Mouse (Mus musculus) brown adipose tissue, adult 24 weeks (tissue): ENCODE data around the gene Fcmr. TPM values are rescaled to one million over a fixed set of nuclear protein-coding genes. Genes with fewer than 3 reads are reported as not detected.

Experiments used
- H3K27ac ChIP-seq: fragments of 200-500 bp; replicated peaks from 2 replicates; pipeline ENCODE4 v1.5.1; 2012; ENCODE audit warnings: low read depth, mild to moderate bottlenecking, low read length
- H3K4me1 ChIP-seq: fragments of 200-500 bp; 2 replicates; pipeline ENCODE4 v1.6.1; 2012; ENCODE audit warnings: low read length, mixed read lengths; ENCODE audit not compliant: control insufficient read depth, insufficient read depth, insufficient read length
- H3K4me3 ChIP-seq: fragments of 200-500 bp; 2 replicates; pipeline ENCODE4 v1.5.1; 2012; ENCODE audit warnings: low read depth, mild to moderate bottlenecking, low read length, moderate library complexity; ENCODE audit not compliant: insufficient read depth
- polyA plus RNA-seq: library from polyadenylated mRNA; stranded (reverse); fragments of >200 nt; gene quantifications from 2 replicates; pipeline ENCODE4 v1.2.4, GENCODE M21; 2012; ENCODE audit not compliant: missing spikeins, insufficient read depth, insufficient read length

Gene Fcmr
- not detected in 2 replicates for polyA plus RNA-seq

DNA sequence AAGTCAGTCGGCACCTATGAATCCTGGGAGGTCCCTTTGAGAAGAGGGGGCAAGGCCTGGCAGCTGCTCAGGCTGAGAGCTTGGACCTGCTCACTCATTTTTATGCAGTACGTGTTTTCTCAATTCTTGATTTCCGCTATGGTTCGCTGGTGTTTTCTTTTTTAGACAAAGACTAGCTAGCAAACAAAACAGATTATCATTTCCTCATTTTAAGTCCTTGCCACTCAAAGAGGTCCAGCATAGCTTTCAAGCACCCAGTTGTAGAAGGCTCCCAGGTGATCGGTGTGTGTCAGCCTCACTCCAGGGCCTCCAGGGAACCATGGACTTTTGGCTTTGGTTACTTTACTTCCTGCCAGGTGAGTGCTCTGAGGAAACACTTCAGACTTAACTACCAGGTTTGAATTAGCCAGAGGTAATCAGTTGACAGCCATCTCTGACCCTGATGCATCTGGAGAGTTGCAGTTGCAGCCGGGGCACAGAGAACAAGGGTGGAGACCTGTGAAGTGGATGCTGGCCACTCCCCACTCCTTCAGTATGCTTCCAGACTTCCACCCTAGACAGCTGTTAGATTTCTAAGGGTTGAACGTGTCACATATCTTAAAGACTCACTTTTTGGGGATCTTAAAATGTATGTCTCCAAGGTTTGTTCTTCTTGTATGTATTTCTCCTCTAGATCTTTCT is at the start of gene Fcmr:
Fcmr (plus strand) TSS at position 129 of the 681 bp plus-strand sequence.
- H3K27ac ChIP-seq = no peak within 1 kb of the TSS
- H3K4me3 ChIP-seq = no peak within 1 kb of the TSS
- H3K4me1 ChIP-seq = no peaks in the 10 kb centered on the region

DNA sequence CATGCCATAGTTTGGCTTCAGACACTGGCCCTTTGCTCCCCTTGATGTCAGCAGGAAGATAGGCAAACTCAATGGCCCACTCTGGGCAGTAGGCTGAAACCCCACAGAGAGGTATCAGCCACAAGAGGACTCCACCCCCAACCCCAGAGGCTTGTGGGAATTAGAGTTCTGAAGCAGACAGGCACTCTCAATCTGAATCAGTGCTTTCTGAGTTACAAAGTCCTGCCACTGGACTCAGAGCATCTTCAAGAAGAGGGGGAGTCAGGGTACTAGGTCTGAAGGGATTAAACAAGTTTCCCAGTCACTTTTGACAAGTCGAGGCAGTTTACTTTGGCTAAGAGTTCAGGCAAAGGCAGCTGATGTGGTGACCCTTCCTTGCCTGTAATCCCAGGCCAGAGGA is 45.7 kb upstream of the Fcmr start:
- Histone ChIP-seq H3K4me1 (no peaks in the 10 kb centered on the region), H3K27ac (no peak overlapping the region), H3K4me3 (no peak overlapping the region)

DNA sequence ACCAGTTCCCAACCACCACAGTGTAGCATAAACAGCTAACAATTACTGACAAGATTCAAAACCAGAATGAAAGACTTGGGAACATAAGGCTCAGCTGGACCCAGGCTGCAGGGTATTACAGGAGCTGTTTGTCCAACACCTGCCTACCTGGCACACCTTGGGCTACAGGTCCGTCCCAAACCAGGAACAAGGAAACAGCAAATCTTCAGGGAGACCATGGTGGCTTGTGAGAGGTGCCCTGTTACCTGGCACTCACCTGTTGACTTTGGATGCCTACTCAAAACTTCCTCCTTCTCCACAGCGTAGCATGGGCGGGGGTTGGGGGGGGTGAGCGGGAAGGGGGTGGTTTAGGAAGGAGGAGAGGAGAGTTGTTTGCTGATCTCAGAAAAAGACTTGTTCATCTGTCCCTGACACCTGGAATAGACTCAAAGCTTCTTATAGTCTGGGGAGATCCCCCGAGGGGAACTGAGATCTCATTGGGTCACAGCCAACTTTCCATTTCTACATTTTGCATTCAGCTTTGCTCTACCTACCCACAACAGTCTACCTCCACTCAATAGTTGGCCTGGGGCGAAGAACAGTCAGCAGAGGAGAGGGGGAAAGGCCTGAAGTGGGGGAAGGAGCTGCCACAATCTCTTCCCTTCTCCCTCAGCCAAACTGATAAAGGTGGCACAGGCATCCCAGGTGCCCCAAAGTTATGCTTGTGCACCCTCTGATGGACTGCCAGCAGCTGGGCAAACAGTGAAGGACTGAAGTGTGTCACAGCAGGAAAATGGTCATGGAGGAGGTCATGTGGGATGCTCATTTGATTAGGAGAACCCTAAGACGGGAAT is 44.9 kb upstream of the Fcmr start:
- Histone ChIP-seq H3K4me3 (no peak overlapping the region), H3K27ac (no peak overlapping the region), H3K4me1 (no peaks in the 10 kb centered on the region)

DNA sequence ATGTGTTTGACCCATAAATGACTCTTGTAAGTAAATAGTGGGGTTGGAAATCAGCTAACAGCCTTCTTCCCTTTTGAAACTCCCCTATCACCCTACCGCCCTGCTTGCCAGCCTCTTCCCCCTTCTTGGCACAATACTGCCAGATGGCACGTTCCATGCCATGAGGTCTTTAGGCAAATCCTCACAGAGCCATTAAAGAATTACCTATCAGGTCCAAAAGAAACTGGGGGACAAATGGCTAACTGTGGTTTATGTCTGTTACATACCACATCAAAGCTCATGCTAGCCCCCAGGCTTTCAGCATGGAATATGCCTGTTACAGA is 44.4 kb upstream of the Fcmr start:
- no peaks in the 10 kb centered on the region for H3K4me1 ChIP-seq
- H3K27ac ChIP-seq = no peak overlapping the region
- no peak overlapping the region for H3K4me3 ChIP-seq

DNA sequence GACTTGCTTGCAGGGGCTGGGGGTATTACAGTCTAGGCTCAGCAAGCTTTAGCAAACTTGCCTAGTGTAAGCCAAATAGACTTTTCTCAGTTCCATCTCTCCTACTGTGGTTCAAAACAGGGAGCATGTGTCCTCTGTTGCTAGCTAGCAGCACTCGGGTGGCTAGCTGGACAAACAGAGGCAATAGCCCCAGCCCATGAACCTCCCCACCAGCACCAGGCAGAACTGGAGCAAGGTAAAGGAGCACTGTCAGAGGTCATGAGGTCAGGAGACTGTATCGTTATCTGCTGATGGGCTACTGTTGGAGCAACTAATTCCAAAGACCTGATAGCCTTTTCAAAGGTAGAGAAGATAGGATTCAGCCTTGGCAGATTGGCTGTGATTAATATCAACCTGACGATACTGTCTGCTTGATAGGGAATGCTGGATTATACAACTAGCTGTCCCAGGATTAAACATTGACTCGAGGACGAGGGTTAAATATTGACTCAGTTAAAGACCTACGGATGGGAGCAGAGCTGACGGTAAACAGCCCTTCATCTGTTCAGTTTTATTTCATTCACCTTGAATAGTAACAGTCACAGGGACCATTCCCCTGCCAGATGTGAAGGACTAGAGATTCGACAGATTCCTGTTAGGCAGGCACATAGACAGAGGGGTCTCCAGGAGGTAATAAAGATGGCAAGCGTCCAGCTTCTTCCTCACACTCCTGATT is 43.4 kb upstream of the Fcmr start:
- Histone ChIP-seq H3K4me3 (no peak overlapping the region), H3K4me1 (no peaks in the 10 kb centered on the region), H3K27ac (no peak overlapping the region)

DNA sequence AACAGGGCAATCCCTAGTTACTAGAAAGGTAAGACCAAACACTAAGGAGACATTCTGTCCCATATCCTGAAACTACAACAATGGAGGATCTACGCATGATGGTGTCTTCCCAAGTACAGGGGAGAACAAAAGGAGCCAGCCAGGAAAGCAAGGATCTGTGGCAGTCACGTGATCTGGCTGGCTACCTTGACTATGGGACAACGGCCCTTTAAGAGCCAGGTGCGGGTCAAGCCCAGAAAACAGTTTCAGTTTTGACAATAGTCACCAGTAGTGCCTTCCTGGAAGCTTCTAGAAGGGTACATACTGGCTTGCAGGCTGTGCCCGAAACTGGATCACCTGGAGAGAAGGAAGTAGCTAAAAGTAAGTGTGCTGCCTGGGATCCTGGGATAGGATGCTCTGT is 39.0 kb upstream of the Fcmr start, which contains the start of gene Pigr:
Pigr (plus strand) TSS at position 237 of the 400 bp plus-strand sequence.
- no peak within 1 kb of the TSS for H3K27ac ChIP-seq
- no peak within 1 kb of the TSS for H3K4me3 ChIP-seq
- H3K4me1 ChIP-seq = no peaks in the 10 kb centered on the region

DNA sequence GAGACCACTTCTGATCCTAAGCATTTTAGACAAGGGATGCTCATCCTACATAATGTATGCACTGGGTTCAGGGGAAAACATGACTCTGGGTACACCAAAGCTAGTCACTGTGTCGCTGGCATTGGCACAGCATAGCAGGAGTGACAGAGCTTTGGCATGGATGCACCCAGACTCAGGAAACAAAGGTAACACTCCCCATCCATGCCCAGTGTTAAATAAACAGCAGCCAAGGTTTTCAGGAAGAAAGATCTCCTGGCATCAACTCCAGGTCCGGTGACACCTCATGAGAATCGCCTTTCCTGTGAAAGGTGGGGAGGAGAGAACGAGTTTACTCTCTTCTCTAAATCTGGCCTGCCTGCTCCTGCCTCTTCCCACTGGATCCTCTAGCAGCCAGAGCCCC is 36.8 kb upstream of the Fcmr start:
- Histone ChIP-seq H3K27ac (no peak overlapping the region), H3K4me1 (no peaks in the 10 kb centered on the region), H3K4me3 (no peak overlapping the region)

DNA sequence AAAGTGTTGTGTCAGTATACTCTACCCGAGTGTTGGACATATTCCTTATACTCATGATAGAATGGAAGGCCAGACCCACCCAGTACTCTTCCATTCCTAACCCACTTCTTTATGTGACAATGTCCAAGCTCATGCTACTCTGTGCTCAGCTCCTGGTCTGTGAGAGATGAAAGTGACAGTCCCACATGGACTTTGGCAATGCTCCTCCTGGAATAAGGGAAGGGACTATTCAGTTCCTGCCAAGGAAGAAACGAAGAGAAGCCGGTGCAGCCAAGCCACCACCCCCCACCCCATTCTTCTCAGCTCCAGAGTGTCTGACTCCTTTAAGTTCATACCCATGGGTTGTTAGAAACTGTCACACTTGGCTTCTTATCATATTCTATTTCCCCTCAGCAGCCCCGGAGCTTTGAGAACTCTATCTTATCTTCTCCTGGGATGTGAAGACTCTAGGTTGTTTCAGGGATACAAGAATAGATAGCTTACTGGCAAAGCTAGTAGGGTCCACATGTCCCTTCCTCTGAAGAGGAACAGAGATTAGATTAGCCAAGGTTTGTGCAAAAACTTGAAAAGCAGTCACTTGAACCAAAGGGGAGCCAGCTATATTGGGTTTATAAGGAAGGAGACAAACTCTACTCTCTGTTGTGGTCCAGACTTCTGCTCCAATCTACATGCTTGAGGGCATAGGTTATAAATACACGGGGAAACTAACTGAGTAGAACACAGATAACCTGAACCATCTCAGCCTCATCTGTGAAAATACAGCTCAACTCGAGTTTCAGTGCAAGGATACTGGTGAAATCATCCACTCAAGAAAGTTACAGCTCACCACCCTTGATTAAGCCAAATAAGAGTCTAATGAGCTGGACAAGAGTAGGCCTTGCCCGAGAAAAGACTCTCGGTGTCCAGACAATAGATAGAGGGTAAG is 35.3 kb upstream of the Fcmr start:
- no peak overlapping the region for H3K4me3 ChIP-seq
- H3K27ac ChIP-seq = no peak overlapping the region
- H3K4me1 ChIP-seq = no peaks in the 10 kb centered on the region

DNA sequence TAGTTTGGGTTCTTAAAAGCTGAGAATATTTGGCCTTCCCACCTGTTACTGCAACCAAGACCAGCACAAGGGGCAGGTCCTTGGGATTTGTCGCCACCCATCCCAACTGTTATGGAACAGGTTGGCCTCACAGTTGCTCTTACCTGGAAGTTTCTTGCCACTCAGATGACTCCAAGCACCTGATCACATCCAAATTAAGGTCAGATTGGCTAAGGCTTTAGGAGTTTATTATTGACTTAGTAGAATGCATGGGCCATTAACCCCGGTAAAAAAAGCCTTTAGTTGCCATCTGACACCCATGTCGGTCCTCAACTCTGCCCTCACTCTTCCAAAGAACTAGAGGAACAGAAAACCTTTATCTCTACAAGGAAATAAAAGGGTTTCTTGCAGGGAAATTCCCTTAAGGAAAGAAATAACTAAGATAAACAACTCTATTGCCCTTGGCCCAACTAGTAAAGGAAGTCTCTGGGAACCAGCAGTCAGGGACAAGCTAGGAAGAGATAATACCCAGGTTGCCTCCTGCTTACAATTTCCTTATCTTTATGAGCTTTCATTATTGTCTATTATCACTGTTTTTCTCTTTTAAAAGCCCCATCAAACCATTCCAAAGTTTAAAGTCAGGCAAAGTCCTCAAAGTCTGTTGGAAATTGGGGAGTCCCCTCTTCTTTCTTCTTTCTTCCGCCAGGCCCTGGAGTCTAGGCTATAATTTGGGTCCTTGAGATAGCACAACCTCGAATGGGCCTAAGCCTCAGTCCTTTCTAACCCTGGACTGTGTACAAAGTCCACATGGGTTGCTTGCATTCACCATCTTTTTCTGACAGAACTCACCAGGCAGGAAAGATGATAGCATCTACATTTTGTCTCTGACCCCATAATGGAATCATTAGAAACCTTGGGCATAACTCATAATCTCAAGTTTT is 33.0 kb upstream of the Fcmr start:
- no peak overlapping the region for H3K4me3 ChIP-seq
- no peak overlapping the region for H3K27ac ChIP-seq
- H3K4me1 ChIP-seq = no peaks in the 10 kb centered on the region

DNA sequence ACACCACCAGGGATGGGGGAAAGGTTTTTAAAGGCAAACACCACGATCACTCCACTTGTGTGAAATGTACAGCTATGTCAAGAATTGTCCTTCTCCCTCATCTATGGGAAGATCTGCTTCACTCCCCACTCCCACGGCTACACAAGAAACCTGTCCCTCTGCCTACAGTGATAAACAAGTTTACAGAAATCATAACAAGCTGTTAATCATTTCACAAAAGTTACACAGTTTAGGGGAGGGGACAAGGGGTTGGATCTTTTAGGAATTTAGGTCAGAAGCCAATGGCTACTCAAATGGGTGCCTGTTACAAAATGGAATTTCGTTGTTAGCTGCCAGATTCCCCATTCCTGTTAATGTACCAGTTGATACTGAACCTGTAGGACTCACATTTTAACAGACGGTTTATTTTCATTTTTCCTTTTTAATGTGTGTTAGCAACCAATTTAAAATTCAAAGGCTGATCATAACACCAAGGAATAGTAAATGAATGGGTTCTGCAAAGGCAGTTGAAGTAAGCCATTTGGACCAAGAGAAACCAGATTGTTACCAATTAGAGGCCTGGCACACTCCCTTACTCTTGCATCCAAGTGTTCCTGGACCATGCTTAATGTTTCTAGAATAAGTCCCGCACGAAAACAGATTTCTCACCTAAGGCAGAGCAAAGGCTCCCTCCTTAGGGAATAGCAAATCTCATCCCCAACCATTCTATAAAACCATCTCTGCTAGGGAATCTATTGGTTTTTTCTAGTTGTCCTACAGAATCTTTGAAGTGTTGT is 30.1 kb upstream of the Fcmr start:
- no peak overlapping the region for H3K4me3 ChIP-seq
- H3K27ac ChIP-seq = no peak overlapping the region
- H3K4me1 ChIP-seq = no peaks in the 10 kb centered on the region

DNA sequence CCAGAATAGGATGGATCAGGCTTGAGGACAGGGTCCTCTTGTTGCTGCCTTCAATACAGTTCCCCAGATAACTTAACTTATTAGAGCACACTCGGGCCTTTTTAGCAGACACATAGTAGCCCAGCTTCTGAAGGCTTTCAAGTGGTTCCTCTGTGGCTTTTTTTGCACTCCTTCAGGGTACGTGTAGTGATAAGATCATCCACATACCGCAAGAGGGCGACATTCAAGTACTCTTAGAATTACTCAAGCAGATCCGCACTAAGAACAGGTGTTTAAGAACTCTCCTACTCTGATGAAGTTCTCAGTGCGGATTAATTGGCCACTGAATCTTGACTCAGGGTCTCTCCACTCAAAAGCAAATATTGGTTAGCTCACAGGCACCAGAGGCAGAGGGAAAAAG is 27.2 kb upstream of the Fcmr start:
- Histone ChIP-seq H3K27ac (no peak overlapping the region), H3K4me3 (no peak overlapping the region), H3K4me1 (no peaks in the 10 kb centered on the region)

DNA sequence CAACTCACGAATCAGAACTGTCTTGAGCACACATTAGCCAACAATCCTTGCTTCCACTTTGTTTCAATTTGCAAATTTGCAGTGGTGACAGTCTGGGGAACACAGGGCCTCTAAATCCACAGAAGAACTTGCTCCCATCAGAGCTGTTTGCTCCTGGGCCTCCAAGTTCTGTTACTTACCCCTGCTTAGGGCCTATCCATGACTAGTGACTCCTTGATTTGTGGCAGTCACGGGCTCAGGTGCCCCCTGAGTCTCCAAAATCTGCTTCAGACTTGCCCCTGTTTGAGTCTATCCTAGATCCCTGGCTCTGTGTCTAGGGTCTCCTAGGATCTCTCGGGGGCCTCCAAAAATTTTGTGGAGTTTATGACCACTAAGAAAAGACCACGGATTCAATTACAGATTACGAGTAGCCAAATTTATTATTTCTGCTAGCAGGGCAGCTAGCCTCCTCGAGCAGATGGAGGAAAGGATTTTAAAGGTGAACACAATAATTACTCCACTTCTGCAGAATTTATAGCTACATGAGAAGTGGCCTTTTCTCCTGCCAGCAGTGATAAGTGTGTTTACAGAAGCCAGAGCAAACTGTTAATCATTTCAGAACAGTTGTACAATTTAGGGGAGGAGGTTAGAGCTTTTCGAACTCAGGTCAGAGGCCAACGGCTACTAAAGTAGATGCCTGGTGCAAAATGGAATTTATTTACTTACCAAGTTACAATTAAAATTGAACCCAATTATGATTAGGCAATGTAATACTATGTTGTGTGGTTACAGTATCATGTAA is 24.7 kb upstream of the Fcmr start:
- Histone ChIP-seq H3K27ac (no peak overlapping the region), H3K4me3 (no peak overlapping the region), H3K4me1 (no peaks in the 10 kb centered on the region)

DNA sequence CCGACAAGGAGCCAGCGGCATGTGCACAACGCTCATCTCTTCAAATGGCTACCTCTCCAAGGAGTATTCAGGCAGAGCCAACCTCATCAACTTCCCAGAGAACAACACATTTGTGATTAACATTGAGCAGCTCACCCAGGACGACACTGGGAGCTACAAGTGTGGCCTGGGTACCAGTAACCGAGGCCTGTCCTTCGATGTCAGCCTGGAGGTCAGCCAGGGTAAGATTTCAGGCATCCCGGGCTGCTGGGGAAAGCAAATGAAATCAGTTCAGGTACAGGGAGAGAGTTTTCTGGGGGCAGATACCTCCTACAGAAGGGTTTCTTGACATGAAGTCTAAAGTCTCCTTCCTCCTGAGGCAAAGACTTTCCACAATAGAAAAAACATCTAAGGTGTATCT is 23.8 kb upstream of the Fcmr start:
- no peaks in the 10 kb centered on the region for H3K4me1 ChIP-seq

More for the DNA sequence above, 23.8 kb upstream of the Fcmr start:
- Histone ChIP-seq H3K4me3 (no peak overlapping the region), H3K27ac (no peak overlapping the region)
